Comparison of ENCODE assay signal across 12 mouse cellular contexts in genomic region chr10:67695891-67696853, GRCm38 (mm10).
A peak's percentile ranks its signal among the peaks of the same experiment; 100 is the strongest.
DNase-seq lines count a peak whose midpoint lies in the region; ATAC-seq lines count a peak whose summit lies in the region.
"Had no signal": no experiment of that assay in that cellular context is flagged by ENCODE, and none has a peak within 500 bp of the region (broad histone marks: within the 10 kb centered on the region; RNA-seq: fewer than 3 reads in every experiment).

No protein-coding gene starts in this region.

- intact Hi-C loops in left cerebral cortex, postnatal 4 days (cut with DNase I), result no loop called here
- intact Hi-C loops in heart, postnatal 36 days (cut with DNase I), result no loop called here

- peak; percentile 4 for DNase-seq in hindbrain, embryonic 10.5 days (ENCODE audit: low spot score)
- DNase-seq in CD4-positive helper T cell, adult 2 months (ENCODE audit: low read depth, low spot score), result peak; percentile 49
- peak; percentile 55 for DNase-seq in fat pad, adult 2 months (ENCODE audit: extremely low read depth, low read depth, low spot score)
- DNase-seq in retina, embryonic 14.5 days (ENCODE audit: low spot score), result no peak
- DNase-seq in left cerebral cortex, postnatal 4 days, result no peak
- no peak for DNase-seq in heart, postnatal 36 days
- DNase-seq: kidney, postnatal 4 days had no signal

- H3K36me3 ChIP-seq in hindbrain, embryonic 10.5 days, result no peaks in the 10 kb centered on the region
- no peaks in the 10 kb centered on the region for H3K36me3 ChIP-seq in hindbrain, embryonic 12.5 days
- no peaks in the 10 kb centered on the region for H3K36me3 ChIP-seq in macrophage (ENCODE audit: inconsistent target)
- H3K36me3 ChIP-seq: heart, embryonic 13.5 days; midbrain, embryonic 12.5 days; neural tube, embryonic 13.5 days had no signal

- no peak overlapping the region for H3K4me3 ChIP-seq in hindbrain, embryonic 10.5 days
- H3K4me3 ChIP-seq in hindbrain, embryonic 12.5 days, result no peak overlapping the region
- H3K4me3 ChIP-seq in macrophage (ENCODE audit: inconsistent target), result no peak overlapping the region
- H3K4me3 ChIP-seq: heart, embryonic 13.5 days; midbrain, embryonic 12.5 days; neural tube, embryonic 13.5 days had no signal

- no peak overlapping the region for H3K4me2 ChIP-seq in hindbrain, embryonic 12.5 days (replicated peaks)
- H3K4me2 ChIP-seq: heart, embryonic 13.5 days; midbrain, embryonic 12.5 days; neural tube, embryonic 13.5 days had no signal

- no peak for ATAC-seq in hindbrain, embryonic 12.5 days (ENCODE audit: low FRiP score)

- no peak overlapping the region for H3K27ac ChIP-seq in hindbrain, embryonic 10.5 days
- no peak overlapping the region for H3K27ac ChIP-seq in hindbrain, embryonic 12.5 days
- peak overlapping the region; percentile 81 for H3K27ac ChIP-seq in macrophage
- H3K27ac ChIP-seq: heart, embryonic 13.5 days; midbrain, embryonic 12.5 days; neural tube, embryonic 13.5 days had no signal

- no peaks in the 10 kb centered on the region for H3K79me2 ChIP-seq in macrophage (ENCODE audit: inconsistent target)

- peaks cover 14% of the 10 kb centered on the region for H3K4me1 ChIP-seq in hindbrain, embryonic 10.5 days (replicated peaks)
- 0 out of 2 replicates have a peak, but pooled peaks cover 3% of the 10 kb centered on the region for H3K4me1 ChIP-seq in hindbrain, embryonic 12.5 days
- H3K4me1 ChIP-seq: midbrain, embryonic 12.5 days; neural tube, embryonic 13.5 days had no signal

- no peaks in the 10 kb centered on the region for H3K9me3 ChIP-seq in hindbrain, embryonic 10.5 days
- no peaks in the 10 kb centered on the region for H3K9me3 ChIP-seq in hindbrain, embryonic 12.5 days (replicated peaks)
- H3K9me3 ChIP-seq: heart, embryonic 13.5 days; midbrain, embryonic 12.5 days; neural tube, embryonic 13.5 days had no signal

- no peak overlapping the region for H3K9ac ChIP-seq in hindbrain, embryonic 12.5 days
- H3K9ac ChIP-seq: heart, embryonic 13.5 days; midbrain, embryonic 12.5 days; neural tube, embryonic 13.5 days had no signal

- WGBS in hindbrain, embryonic 10.5 days, result 55% methylated on average over 10 of the region's 10 CpGs
- WGBS in hindbrain, embryonic 12.5 days, result 51% methylated on average over 10 of the region's 10 CpGs
- WGBS in macrophage (ENCODE audit: missing documents), result 25% methylated on average over 9 of the region's 10 CpGs

- no peaks in the 10 kb centered on the region for H3K27me3 ChIP-seq in hindbrain, embryonic 10.5 days (ENCODE audit: insufficient read depth, poor library complexity, severe bottlenecking)
- no peaks in the 10 kb centered on the region for H3K27me3 ChIP-seq in hindbrain, embryonic 12.5 days
- H3K27me3 ChIP-seq: heart, embryonic 13.5 days; midbrain, embryonic 12.5 days; neural tube, embryonic 13.5 days had no signal

Comparison
In these comparisons a context has a peak if more than half of its experiments do, and no peak if none do; other contexts are left out.
1. DNase-seq: peak in hindbrain, embryonic 10.5 days (single experiment), CD4-positive helper T cell, adult 2 months (single experiment) and fat pad, adult 2 months (single experiment); none in retina, embryonic 14.5 days (single experiment), left cerebral cortex, postnatal 4 days (single experiment) and heart, postnatal 36 days (0 of 2).